Mouse (Mus musculus): ENCODE results near the gene Rexo2.
A peak's percentile ranks its signal among the peaks of the same experiment; 100 is the strongest.
"Not testable (repeated sequence)": the region's sequence is repeated elsewhere in the genome, so short reads cannot be mapped to it uniquely, and the experiment has no call there.

The Rexo2 gene

GRCm38 (mm10) chr9:48480411-48481213 lies at the start of gene Rexo2:
Gene Rexo2, minus strand, starts transcription at chr9:48480623.
- DNase-seq = peak; percentile 95 to 96

- no peak for DNase-seq
Observed at GRCm38 (mm10) chr9:48526520-48526919, 46.1 kb upstream of the Rexo2 start.

- DNase-seq = no peak
Observed at GRCm38 (mm10) chr9:48525566-48525965, 45.1 kb upstream of the Rexo2 start.

- not testable (repeated sequence) for DNase-seq
Observed at GRCm38 (mm10) chr9:48520405-48520804, 40.0 kb upstream of the Rexo2 start.

- DNase-seq = no peak
Observed at GRCm38 (mm10) chr9:48517372-48518130, 37.1 kb upstream of the Rexo2 start.

GRCm38 (mm10) chr9:48516615-48517371 lies 36.4 kb upstream of the Rexo2 start:
- DNase-seq = no peak

GRCm38 (mm10) chr9:48515332-48515731 lies 34.9 kb upstream of the Rexo2 start:
- DNase-seq = no peak

GRCm38 (mm10) chr9:48510134-48510533 lies 29.7 kb upstream of the Rexo2 start:
- DNase-seq = no peak

GRCm38 (mm10) chr9:48504741-48505365 lies 24.4 kb upstream of the Rexo2 start:
- DNase-seq = no peak

GRCm38 (mm10) chr9:48503001-48503400 lies 22.6 kb upstream of the Rexo2 start:
- DNase-seq = no peak

- DNase-seq = no peak
Observed at GRCm38 (mm10) chr9:48501192-48501591, 20.8 kb upstream of the Rexo2 start.

- no peak for DNase-seq
Observed at GRCm38 (mm10) chr9:48495548-48495932, 15.1 kb upstream of the Rexo2 start.

- DNase-seq = peak; percentile 96 to 97
Observed at GRCm38 (mm10) chr9:48494817-48495547, 14.6 kb upstream of the Rexo2 start, which contains the start of the genes Rbm7 and Gm5617. Gene Rbm7, minus strand, starts transcription at chr9:48495299. Gene Gm5617, plus strand, starts transcription at chr9:48495442.

- DNase-seq = no peak
Observed at GRCm38 (mm10) chr9:48481214-48482134, 1.1 kb upstream of the Rexo2 start.

GRCm38 (mm10) chr9:48479838-48480410 lies 499 bp downstream of the Rexo2 start:
- DNase-seq = no peak

- no peak for DNase-seq
Observed at GRCm38 (mm10) chr9:48478808-48479207, 1.6 kb downstream of the Rexo2 start.

GRCm38 (mm10) chr9:48476236-48477165 lies 3.9 kb downstream of the Rexo2 start:
- no peak for DNase-seq

- DNase-seq = no peak
Observed at GRCm38 (mm10) chr9:48474367-48474766, 6.1 kb downstream of the Rexo2 start.

- DNase-seq = no peak
Observed at GRCm38 (mm10) chr9:48473131-48473530, 7.3 kb downstream of the Rexo2 start.
